ENCODE assay signal across 9 mouse cellular contexts in genomic region chr1:43555222-43555974, GRCm38 (mm10).
DNase-seq lines count a peak whose midpoint lies in the region; ATAC-seq and TF ChIP-seq lines count a peak whose summit lies in the region.
"Had no signal": no experiment of that assay in that cellular context is flagged by ENCODE, and none has a peak within 500 bp of the region (broad histone marks: within the 10 kb centered on the region; RNA-seq: fewer than 3 reads in every experiment).

No protein-coding gene starts in this region.

- ATAC-seq in heart, embryonic 13.5 days (ENCODE audit: extremely low read depth, insufficient number of reproducible peaks, low FRiP score, low TSS enrichment): no peak
- no peak for ATAC-seq in megakaryocyte, adult 5-6 weeks (ENCODE audit: poor library complexity, severe bottlenecking)
- no peak for ATAC-seq in liver, embryonic 16.5 days (ENCODE audit: low read depth)
- no peak for ATAC-seq in inflammation-experienced regulatory T-cells, adult 6 months

- WGBS in heart, embryonic 13.5 days: 54% methylated on average over 12 of the region's 12 CpGs
- WGBS in heart, adult 2 months: 80% methylated on average over 12 of the region's 12 CpGs
- 57% methylated on average over 12 of the region's 12 CpGs for WGBS in liver, embryonic 16.5 days (ENCODE audit: insufficient replicate concordance)

- TF ChIP-seq POLR2A in heart, adult 2 months (IDR thresholded peaks at IDR 0.05; ENCODE audit: insufficient read depth, low read depth, low read length): no peak

- H3K36me3 ChIP-seq in heart, embryonic 13.5 days: peaks cover 23% of the 10 kb centered on the region
- H3K36me3 ChIP-seq in heart, adult 2 months (ENCODE audit: control insufficient read depth, insufficient read depth, low read length): no peaks in the 10 kb centered on the region
- peaks cover 91% of the 10 kb centered on the region for H3K36me3 ChIP-seq in megakaryocyte, embryonic 14.5 days (replicated peaks; ENCODE audit: low read length)
- H3K36me3 ChIP-seq in liver, embryonic 16.5 days (ENCODE audit: control insufficient read depth, insufficient read depth): peaks cover 3% of the 10 kb centered on the region; the same call in 1 of the 2 replicates
- H3K36me3 ChIP-seq: embryonic facial prominence, embryonic 15.5 days had no signal

- no peak overlapping the region for H3K4me3 ChIP-seq in heart, embryonic 13.5 days
- no peak overlapping the region for H3K4me3 ChIP-seq in heart, adult 2 months
- H3K4me3 ChIP-seq in megakaryocyte, embryonic 14.5 days (replicated peaks): peak overlapping the region; percentile 11
- H3K4me3 ChIP-seq in liver, embryonic 16.5 days (ENCODE audit: low read depth, low read length): no peak overlapping the region
- H3K4me3 ChIP-seq: embryonic facial prominence, embryonic 15.5 days had no signal

- no peak overlapping the region for H3K4me2 ChIP-seq in heart, embryonic 13.5 days
- H3K4me2 ChIP-seq in liver, embryonic 16.5 days (ENCODE audit: low read depth, low read length): no peak overlapping the region
- H3K4me2 ChIP-seq: embryonic facial prominence, embryonic 15.5 days had no signal

- no peaks in the 10 kb centered on the region for H3K9me3 ChIP-seq in heart, embryonic 13.5 days
- H3K9me3 ChIP-seq in megakaryocyte, embryonic 14.5 days: no peaks in the 10 kb centered on the region
- no peaks in the 10 kb centered on the region for H3K9me3 ChIP-seq in liver, embryonic 16.5 days (replicated peaks; ENCODE audit: control insufficient read depth, low read length)
- H3K9me3 ChIP-seq: embryonic facial prominence, embryonic 15.5 days had no signal

- intact Hi-C loops in heart, adult 2 months (cut with DNase I): no loop called here

- no peak for TF ChIP-seq EP300 in heart, adult 2 months (IDR thresholded peaks at IDR 0.05; ENCODE audit: insufficient read depth, low read depth, low read length)

- no peaks in the 10 kb centered on the region for H3K27me3 ChIP-seq in heart, embryonic 13.5 days (replicated peaks)
- no peaks in the 10 kb centered on the region for H3K27me3 ChIP-seq in heart, adult 2 months (ENCODE audit: control insufficient read depth, insufficient read depth, low read length)
- no peaks in the 10 kb centered on the region for H3K27me3 ChIP-seq in megakaryocyte, embryonic 14.5 days (replicated peaks)
- no peaks in the 10 kb centered on the region for H3K27me3 ChIP-seq in liver, embryonic 16.5 days (ENCODE audit: control insufficient read depth, insufficient read depth, low read depth, low read length)
- H3K27me3 ChIP-seq: embryonic facial prominence, embryonic 15.5 days had no signal

- H3K79me2 ChIP-seq in heart, adult 2 months (replicated peaks; ENCODE audit: control insufficient read depth, insufficient read depth, low read length): peaks cover 2% of the 10 kb centered on the region; the same call in 1 of the 2 replicates

- DNase-seq in heart, adult 2 months: no peak
- peak; percentile 21 for DNase-seq in forelimb bud, embryonic 11.5 days (ENCODE audit: low read depth, low spot score)
- DNase-seq: thymus, postnatal 36 days had no signal

- peaks cover 37% of the 10 kb centered on the region for H3K4me1 ChIP-seq in heart, embryonic 13.5 days
- no peaks in the 10 kb centered on the region for H3K4me1 ChIP-seq in heart, adult 2 months (ENCODE audit: control insufficient read depth, insufficient read depth, low read length)
- peaks cover 98% of the 10 kb centered on the region for H3K4me1 ChIP-seq in megakaryocyte, embryonic 14.5 days
- peaks cover 48% of the 10 kb centered on the region for H3K4me1 ChIP-seq in liver, embryonic 16.5 days (ENCODE audit: control insufficient read depth, low read depth, low read length)
- H3K4me1 ChIP-seq: embryonic facial prominence, embryonic 15.5 days had no signal

- peak overlapping the region; percentile 57 for H3K27ac ChIP-seq in heart, embryonic 13.5 days (replicated peaks)
- H3K27ac ChIP-seq in heart, adult 2 months: no peak overlapping the region
- peak overlapping the region; percentile 27; the same call in 1 of the 2 replicates for H3K27ac ChIP-seq in liver, embryonic 16.5 days (ENCODE audit: low read length)
- H3K27ac ChIP-seq: embryonic facial prominence, embryonic 15.5 days had no signal

- no peak for TF ChIP-seq CTCF in heart, adult 2 months (IDR thresholded peaks at IDR 0.05)

- H3K9ac ChIP-seq in heart, embryonic 13.5 days: no peak overlapping the region
- H3K9ac ChIP-seq in heart, adult 2 months (ENCODE audit: low read depth, low read length): no peak overlapping the region
- no peak overlapping the region for H3K9ac ChIP-seq in liver, embryonic 16.5 days (ENCODE audit: low read depth, low read length)
- H3K9ac ChIP-seq: embryonic facial prominence, embryonic 15.5 days had no signal
